Mouse (Mus musculus): ENCODE measurements around the gene Ms4a2. TPM values are rescaled to one million over a fixed set of nuclear protein-coding genes. Genes with fewer than 3 reads are reported as not detected.

The Ms4a2 gene
- total and polyA plus RNA-seq, 3 experiments = 0.21 to 0.53 (median 0.39) TPM

DNA sequence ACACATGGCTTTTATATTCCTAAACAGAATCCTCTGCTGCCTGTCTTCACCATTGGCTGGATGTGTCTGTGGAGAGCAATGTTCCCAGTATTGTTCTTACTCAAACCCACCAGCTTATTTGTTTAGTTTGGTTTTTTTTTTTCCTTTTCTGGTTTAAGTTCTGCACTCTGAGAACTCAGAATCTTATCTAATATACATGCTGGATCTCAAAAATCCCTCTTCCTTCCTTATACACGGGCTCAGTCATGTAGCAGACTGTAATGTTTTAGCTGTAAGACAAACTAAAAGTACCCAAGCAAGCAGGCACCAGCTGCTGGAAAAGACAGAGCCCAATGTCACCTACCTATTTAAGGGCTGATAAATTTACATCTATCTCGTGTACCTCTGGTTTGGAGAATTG is 8.7 kb downstream of the Ms4a2 start:
- dilution Hi-C loops (cut with MboI; ENCODE audit: extremely low pct_ligation_motif_present, extremely low pct_unique_long_range_greater_than_20kb, low sequenced_read_pairs) (no loop called here), in situ Hi-C loops (cut with MboI; ENCODE audit: low pct_ligation_motif_present, low pct_unique_long_range_greater_than_20kb, low sequenced_read_pairs) (loop anchor here (10.0 to 25.0 kb wide), 3 partner anchors 80 to 578 kb away; partner anchors contain the start of genes Oosp1, Oosp3 and Osbp)
- Histone ChIP-seq H3K27ac (ENCODE audit: insufficient read depth, low read depth) (no peak overlapping the region), H3K4me1 (ENCODE audit: control insufficient read depth in 1 of 2, insufficient read depth in 2 of 2) (peaks cover 0 to 13% of the 10 kb centered on the region in 2 experiments; a peak in 2 of 4 replicates), H3K27me3 (replicated peaks) (no peaks in the 10 kb centered on the region), H3K9me3 (replicated peaks; ENCODE audit: low read length) (no peaks in the 10 kb centered on the region), H3K4me2 (ENCODE audit: insufficient read depth, low read depth, poor library complexity, severe bottlenecking) (no peak overlapping the region), H3K4me3 (replicated peaks in 1 of 3; ENCODE audit: low read depth in 2 of 3, low read length in 2 of 3, poor library complexity in 1 of 3) (no peak overlapping the region), H3K79me2 (replicated peaks; ENCODE audit: control insufficient read depth, extremely low read depth, insufficient read depth, poor library complexity, severe bottlenecking) (no peaks in the 10 kb centered on the region), H3K36me3 (replicated peaks in 1 of 2; ENCODE audit: control insufficient read depth in 1 of 2, insufficient read depth in 1 of 2, low read length in 1 of 2) (no peaks in the 10 kb centered on the region), H3K9ac (ENCODE audit: insufficient read depth, low read depth) (no peak overlapping the region)
- no peak for DNase-seq (ENCODE audit: extremely low read depth)
- TF ChIP-seq RAD21 (IDR thresholded peaks at IDR 0.05; ENCODE audit: low read depth, low read length) (no peak), ZC3H11A (IDR thresholded peaks at IDR 0.05; ENCODE audit: low read depth, low read length) (no peak), JUN (IDR thresholded peaks at IDR 0.05; ENCODE audit: insufficient read depth, low read depth, low read length) (no peak), BHLHE40 (IDR thresholded peaks at IDR 0.05; ENCODE audit: low read depth, low read length) (no peak), EP300 (IDR thresholded peaks at IDR 0.05; ENCODE audit: low read length) (no peak), USF2 (conservative IDR thresholded peaks at IDR 0.05; ENCODE audit: low read depth, low read length) (no peak), POLR2A (IDR thresholded peaks at IDR 0.05; ENCODE audit: low read depth, low read length) (no peak), IRF4 (IDR thresholded peaks at IDR 0.05; ENCODE audit: low read depth, low read length) (no peak), GABPA (IDR thresholded peaks at IDR 0.05; ENCODE audit: insufficient replicate concordance, low read depth, low read length) (no peak), TBP (conservative IDR thresholded peaks at IDR 0.05; ENCODE audit: low read depth, low read length) (no peak), RCOR1 (conservative IDR thresholded peaks at IDR 0.05; ENCODE audit: low read depth, low read length) (no peak), CHD1 (IDR thresholded peaks at IDR 0.05; ENCODE audit: low read depth, low read length) (no peak), CTCF (conservative IDR thresholded peaks at IDR 0.05 in 1 of 2, IDR thresholded peaks at IDR 0.05 in 1 of 2; ENCODE audit: low read depth in 2 of 2, low read length in 2 of 2) (no peak), SMC3 (IDR thresholded peaks at IDR 0.05; ENCODE audit: low read depth, low read length) (no peak), MYC (IDR thresholded peaks at IDR 0.05; ENCODE audit: low read depth, low read length) (no peak), NRF1 (IDR thresholded peaks at IDR 0.05; ENCODE audit: low read depth, low read length) (no peak), ETS1 (conservative IDR thresholded peaks at IDR 0.05; ENCODE audit: low read depth, low read length) (no peak)

- no peak overlapping the region for H3K9ac ChIP-seq (ENCODE audit: insufficient read depth, low read depth)
- H3K4me3 ChIP-seq (replicated peaks in 1 of 3; ENCODE audit: low read depth in 2 of 3, low read length in 2 of 3, poor library complexity in 1 of 3) = no peak overlapping the region
- in situ Hi-C loops (cut with MboI; ENCODE audit: low pct_ligation_motif_present, low pct_unique_long_range_greater_than_20kb, low sequenced_read_pairs) = loop anchor here (10.0 to 25.0 kb wide), 3 partner anchors 81 to 577 kb away; partner anchors contain the start of genes Oosp1, Oosp3 and Osbp
- H3K36me3 ChIP-seq (replicated peaks in 1 of 2; ENCODE audit: control insufficient read depth in 1 of 2, insufficient read depth in 1 of 2, low read length in 1 of 2) = no peaks in the 10 kb centered on the region
- TF ChIP-seq RCOR1 (conservative IDR thresholded peaks at IDR 0.05; ENCODE audit: low read depth, low read length) = no peak
- no peak for DNase-seq (ENCODE audit: extremely low read depth)
- H3K79me2 ChIP-seq (replicated peaks; ENCODE audit: control insufficient read depth, extremely low read depth, insufficient read depth, poor library complexity, severe bottlenecking) = no peaks in the 10 kb centered on the region
- H3K27ac ChIP-seq (ENCODE audit: insufficient read depth, low read depth) = no peak overlapping the region
- no peaks in the 10 kb centered on the region for H3K27me3 ChIP-seq (replicated peaks)
- peaks cover 0 to 13% of the 10 kb centered on the region in 2 experiments; a peak in 2 of 4 replicates for H3K4me1 ChIP-seq (ENCODE audit: control insufficient read depth in 1 of 2, insufficient read depth in 2 of 2)
- H3K4me2 ChIP-seq (ENCODE audit: insufficient read depth, low read depth, poor library complexity, severe bottlenecking) = no peak overlapping the region
- H3K9me3 ChIP-seq (replicated peaks; ENCODE audit: low read length) = no peaks in the 10 kb centered on the region
- dilution Hi-C loops (cut with MboI; ENCODE audit: extremely low pct_ligation_motif_present, extremely low pct_unique_long_range_greater_than_20kb, low sequenced_read_pairs) = no loop called here
Observed at GRCm38 (mm10) chr19:11613776-11614443, 9.6 kb downstream of the Ms4a2 start.

Measured in CH12.LX (cell line).